Mouse (Mus musculus) layer of hippocampus, adult 2 months (tissue): ENCODE measurements around the gene Tmem33. TPM values are rescaled to one million over a fixed set of nuclear protein-coding genes. Genes with fewer than 3 reads are reported as not detected.

ENCODE experiments used
- DNase-seq, 2 experiments: peaks; one replicate each; pipeline ENCODE4 v3.0.0; 2022; ENCODE audit warnings: low spot score in 2 of 2
- H3K27ac ChIP-seq: fragments of 200-600 bp; 2 replicates; pipeline ENCODE4 v1.8.1; 2022
- H3K4me3 ChIP-seq: fragments of 200-600 bp; 2 replicates; pipeline ENCODE4 v1.8.1; 2022; ENCODE audit warnings: mild to moderate bottlenecking
- CTCF ChIP-seq: fragments of 200-600 bp; conservative IDR thresholded peaks from 2 replicates; pipeline ENCODE4 v1.8.1; 2022; ENCODE audit warnings: antibody characterized with exemption, mild to moderate bottlenecking, moderate library complexity
- total RNA-seq, 2 experiments: library from RNA; stranded (reverse); gene quantifications; 2 replicates each; pipeline ENCODE4 v1.2.3; 2021

The Tmem33 gene
- total RNA-seq, 2 experiments from 2014 or later: 85.1 to 86.7 TPM

- Histone ChIP-seq H3K4me3 (peak overlapping the region; percentile 92), H3K27ac (peak overlapping the region; percentile 87)
- TF ChIP-seq CTCF: no peak
- DNase-seq: no peak
Measured at GRCm38 (mm10) chr5:67307659-67308222, 47.4 kb downstream of the Tmem33 start.

GRCm38 (mm10) chr5:67311811-67312521, 51.6 kb downstream of the Tmem33 start:
- no peak overlapping the region for H3K27ac ChIP-seq
- no peak overlapping the region for H3K4me3 ChIP-seq
- TF ChIP-seq CTCF: peak; percentile 46
- no peak for DNase-seq

GRCm38 (mm10) chr5:67312522-67312851, 52.1 kb downstream of the Tmem33 start:
- DNase-seq: no peak
- Histone ChIP-seq H3K4me3 (no peak overlapping the region), H3K27ac (no peak overlapping the region)
- no peak for TF ChIP-seq CTCF

GRCm38 (mm10) chr5:67321656-67322268, 61.4 kb downstream of the Tmem33 start:
- DNase-seq: no peak
- no peak for TF ChIP-seq CTCF
- Histone ChIP-seq H3K27ac (no peak overlapping the region), H3K4me3 (no peak overlapping the region)

- H3K27ac ChIP-seq: no peak overlapping the region
- no peak for DNase-seq
- TF ChIP-seq CTCF: no peak
- H3K4me3 ChIP-seq: no peak overlapping the region
Measured at GRCm38 (mm10) chr5:67324032-67324431, 63.7 kb downstream of the Tmem33 start.

- no peak for DNase-seq
- TF ChIP-seq CTCF: no peak
Measured at GRCm38 (mm10) chr5:67340811-67341210, 80.4 kb downstream of the Tmem33 start.

More at GRCm38 (mm10) chr5:67340811-67341210, 80.4 kb downstream of the Tmem33 start:
- no peak overlapping the region for H3K4me3 ChIP-seq
- no peak overlapping the region for H3K27ac ChIP-seq

Other genes starting within 250 kb of the Tmem33 start
- gene Phox2b, start 161.3 kb upstream of the Tmem33 start, total RNA-seq: not detected
- gene Slc30a9, start 46.4 kb downstream of the Tmem33 start, total RNA-seq: 100 to 1,000 TPM; 184 to 186 TPM
- 1 to 10 TPM; 9.2 to 9.4 TPM for gene Bend4, start 167.7 kb downstream of the Tmem33 start, total RNA-seq